Mouse (Mus musculus) myocyte (in vitro differentiated cells): ENCODE measurements around the gene Dtx2.

Source experiments
- E2F4 ChIP-seq: IDR thresholded peaks from one replicate; pipeline ENCODE4 v1.6.1; 2011; ENCODE audit warnings: mild to moderate bottlenecking, control low read depth, moderate library complexity; ENCODE audit not compliant: insufficient read depth
- MAX ChIP-seq: IDR thresholded peaks from one replicate; pipeline ENCODE4 v1.6.1; 2011; ENCODE audit warnings: low read depth, mild to moderate bottlenecking, control low read depth
- MYOD1 ChIP-seq, 3 experiments: IDR thresholded peaks; one replicate each; pipeline ENCODE4 v1.6.1; 2011; ENCODE audit warnings: control low read depth in 2 of 3, low read depth in 2 of 3, mild to moderate bottlenecking in 2 of 3, moderate library complexity in 1 of 3; ENCODE audit not compliant: insufficient read length in 2 of 3, control insufficient read depth in 1 of 3
- MYOG ChIP-seq, 3 experiments: IDR thresholded peaks; one replicate each; pipeline ENCODE4 v1.6.1; 2011; ENCODE audit warnings: control low read depth in 2 of 3, low read depth in 2 of 3, mild to moderate bottlenecking in 2 of 3; ENCODE audit not compliant: insufficient read length in 2 of 3, control insufficient read depth in 1 of 3, insufficient read depth in 1 of 3
- POLR2A ChIP-seq: IDR thresholded peaks from one replicate; pipeline ENCODE4 v1.6.1; 2011; ENCODE audit warnings: low read depth, mild to moderate bottlenecking, control low read depth, moderate library complexity; ENCODE audit not compliant: insufficient read length
- POLR2AphosphoS2 ChIP-seq: IDR thresholded peaks from one replicate; pipeline ENCODE4 v1.6.1; 2011; ENCODE audit warnings: low read depth, control low read depth; ENCODE audit not compliant: insufficient read length
- TCF12 ChIP-seq: IDR thresholded peaks from one replicate; pipeline ENCODE4 v1.6.1; 2011; ENCODE audit warnings: mild to moderate bottlenecking, control low read depth; ENCODE audit not compliant: poor library complexity, insufficient read depth, severe bottlenecking
- TCF3 ChIP-seq: IDR thresholded peaks from one replicate; pipeline ENCODE4 v1.6.1; 2011; ENCODE audit warnings: low read depth, control low read depth; ENCODE audit not compliant: insufficient read length

DNA sequence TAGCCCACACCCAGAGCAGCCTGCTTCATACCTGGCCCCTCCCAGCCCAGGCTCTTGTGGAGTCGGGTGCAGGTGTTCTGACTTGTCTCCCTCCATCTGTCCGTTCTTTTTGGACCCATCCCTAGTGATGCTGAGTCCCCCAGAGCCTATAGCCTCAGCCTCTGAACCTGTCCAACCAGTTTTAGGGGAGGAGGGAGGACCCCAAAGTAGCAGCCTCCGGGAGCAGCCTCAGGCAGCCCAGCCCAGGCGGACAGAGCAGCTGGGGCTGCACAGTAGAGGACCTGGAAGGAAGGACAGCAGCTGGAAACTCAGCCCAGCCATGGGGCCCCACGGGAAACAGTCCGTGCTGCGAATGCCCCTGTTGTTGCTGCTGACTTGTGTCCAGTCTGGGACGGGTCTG lies 62.5 kb downstream of the Dtx2 start:
- TF ChIP-seq POLR2AphosphoS2 (no peak), POLR2A (no peak), TCF3 (no peak), E2F4 (no peak), MAX (no peak), MYOD1 (IDR thresholded peaks at IDR 0.05; ENCODE audit: control insufficient read depth in 1 of 3, insufficient read length in 2 of 3, low read depth in 2 of 3) (no peak), TCF12 (no peak), MYOG (IDR thresholded peaks at IDR 0.05; ENCODE audit: control insufficient read depth in 1 of 3, insufficient read depth in 1 of 3, insufficient read length in 2 of 3, low read depth in 2 of 3) (no peak)
